Mouse (Mus musculus): ENCODE results near the gene Tmed4. TPM values are rescaled to one million over a fixed set of nuclear protein-coding genes. Genes with fewer than 3 reads are reported as not detected.

Tmed4 gene
- total and polyA plus RNA-seq, 2 experiments, result 42.2 to 80.1 TPM

DNA sequence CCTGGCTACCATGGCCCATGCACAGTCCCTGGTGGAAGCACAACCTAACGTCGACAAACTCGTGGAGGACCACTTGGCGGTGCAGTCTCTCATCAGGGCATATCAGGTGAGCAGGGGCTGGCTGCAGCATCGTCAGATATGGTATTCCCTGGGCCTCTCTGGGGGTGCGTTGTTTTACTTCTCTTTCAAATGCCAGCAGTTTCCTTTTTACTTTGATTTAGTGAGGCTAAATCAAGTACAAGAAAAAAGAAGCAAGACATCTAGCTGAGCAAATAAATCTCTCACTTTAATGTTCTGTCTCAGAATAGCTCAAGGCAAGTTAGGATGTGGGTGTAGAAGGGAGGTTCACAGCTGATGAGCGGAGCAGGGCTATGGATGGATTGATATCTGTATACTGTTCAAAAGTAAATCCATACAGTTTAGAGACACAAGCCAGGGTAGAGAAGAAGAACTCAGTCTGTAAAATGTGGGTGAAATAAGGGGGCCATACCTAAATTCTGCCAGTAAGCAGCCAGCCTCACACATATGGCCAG lies 39.3 kb upstream of the Tmed4 start:
- Histone ChIP-seq H3K4me1 (ENCODE audit: control insufficient read depth, insufficient read depth, low read length) (no peaks in the 10 kb centered on the region), H3K9ac (ENCODE audit: low read depth, low read length) (no peak overlapping the region), H3K4me3 (ENCODE audit: insufficient read depth, low read depth, low read length) (no peak overlapping the region), H3K36me3 (ENCODE audit: control insufficient read depth, insufficient read depth, low read length) (peaks cover 51% of the 10 kb centered on the region), H3K79me2 (ENCODE audit: control insufficient read depth, insufficient read depth, low read length) (peaks cover 12% of the 10 kb centered on the region; the same call in 1 of the 2 replicates), H3K27ac (replicated peaks; ENCODE audit: insufficient read depth, low read depth, low read length) (no peak overlapping the region), H3K27me3 (ENCODE audit: control insufficient read depth, insufficient read depth, low read length) (no peaks in the 10 kb centered on the region)
- no peak for DNase-seq (ENCODE audit: extremely low read depth, low read depth, low spot score)
- 88% methylated on average over 7 of the region's 7 CpGs for WGBS
- no peak for TF ChIP-seq POLR2A (IDR thresholded peaks at IDR 0.05; ENCODE audit: extremely low read depth, insufficient read depth, low read length)
- no peak for TF ChIP-seq CTCF (IDR thresholded peaks at IDR 0.05; ENCODE audit: low read depth, low read length)

DNA sequence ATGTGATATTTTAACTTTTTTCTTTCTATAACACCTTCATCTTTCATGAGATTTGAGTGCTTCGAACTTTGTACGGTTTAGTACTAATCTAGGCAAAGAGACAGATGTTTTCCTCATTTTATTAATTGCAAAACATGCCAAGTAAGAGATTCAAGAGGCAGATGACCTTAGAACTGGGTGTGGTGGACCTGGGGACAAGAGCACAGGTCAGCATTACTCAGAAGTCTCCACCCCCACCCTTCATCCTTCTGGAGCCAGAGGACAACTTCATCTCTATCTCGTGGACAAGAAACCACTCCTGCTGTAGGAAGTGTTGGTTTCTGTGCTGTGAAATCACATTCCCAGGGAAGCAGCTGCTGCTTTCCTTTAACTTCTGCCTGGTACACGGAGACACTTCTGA lies 33.5 kb upstream of the Tmed4 start:
- no peak overlapping the region for H3K9ac ChIP-seq (ENCODE audit: low read depth, low read length)
- no peak overlapping the region for H3K4me3 ChIP-seq (ENCODE audit: insufficient read depth, low read depth, low read length)
- peak; percentile 81 for DNase-seq (ENCODE audit: extremely low read depth, low read depth, low spot score)
- peaks cover 19% of the 10 kb centered on the region for H3K36me3 ChIP-seq (ENCODE audit: control insufficient read depth, insufficient read depth, low read length)
- WGBS, result 20% methylated on average over 4 of the region's 4 CpGs
- H3K27me3 ChIP-seq (ENCODE audit: control insufficient read depth, insufficient read depth, low read length), result no peaks in the 10 kb centered on the region
- peaks cover 9% of the 10 kb centered on the region for H3K4me1 ChIP-seq (ENCODE audit: control insufficient read depth, insufficient read depth, low read length)
- peaks cover 20% of the 10 kb centered on the region; the same call in 1 of the 2 replicates for H3K79me2 ChIP-seq (ENCODE audit: control insufficient read depth, insufficient read depth, low read length)
- H3K27ac ChIP-seq (replicated peaks; ENCODE audit: insufficient read depth, low read depth, low read length), result peak overlapping the region; percentile 15; the same call in 1 of the 2 replicates
- TF ChIP-seq POLR2A (IDR thresholded peaks at IDR 0.05; ENCODE audit: extremely low read depth, insufficient read depth, low read length) (no peak), CTCF (IDR thresholded peaks at IDR 0.05; ENCODE audit: low read depth, low read length) (no peak)

DNA sequence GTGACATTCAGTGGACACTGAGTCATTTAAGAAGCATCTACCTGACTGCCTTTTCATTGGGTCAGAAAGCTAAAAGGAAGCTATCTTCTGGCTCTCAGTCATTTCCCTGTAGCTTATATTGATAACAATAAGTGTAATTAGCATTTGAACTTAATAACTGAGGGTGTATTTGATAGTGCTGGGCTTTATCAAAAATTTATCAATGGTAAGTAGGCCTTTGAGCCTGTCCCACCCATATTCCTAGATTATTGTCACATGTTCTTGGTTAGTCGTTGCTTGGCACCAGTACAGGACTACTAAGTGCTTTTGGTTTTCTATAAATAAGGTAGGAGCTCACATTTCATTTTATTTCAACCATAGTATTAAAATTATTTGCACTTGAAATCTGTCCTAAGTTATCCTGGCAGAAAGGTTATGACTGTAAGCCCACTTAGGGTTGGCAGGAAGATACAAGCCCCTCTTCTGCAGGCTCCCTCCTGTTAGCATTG lies 31.3 kb upstream of the Tmed4 start:
- no peak overlapping the region for H3K9ac ChIP-seq (ENCODE audit: low read depth, low read length)
- WGBS, result 80% methylated on average over 1 of the region's 1 CpGs
- no peak for DNase-seq (ENCODE audit: extremely low read depth, low read depth, low spot score)
- peaks cover 9% of the 10 kb centered on the region for H3K4me1 ChIP-seq (ENCODE audit: control insufficient read depth, insufficient read depth, low read length)
- no peaks in the 10 kb centered on the region for H3K27me3 ChIP-seq (ENCODE audit: control insufficient read depth, insufficient read depth, low read length)
- peaks cover 23% of the 10 kb centered on the region for H3K36me3 ChIP-seq (ENCODE audit: control insufficient read depth, insufficient read depth, low read length)
- H3K27ac ChIP-seq (replicated peaks; ENCODE audit: insufficient read depth, low read depth, low read length), result no peak overlapping the region
- no peak overlapping the region for H3K4me3 ChIP-seq (ENCODE audit: insufficient read depth, low read depth, low read length)
- TF ChIP-seq POLR2A (IDR thresholded peaks at IDR 0.05; ENCODE audit: extremely low read depth, insufficient read depth, low read length) (no peak), CTCF (IDR thresholded peaks at IDR 0.05; ENCODE audit: low read depth, low read length) (no peak)
- peaks cover 25% of the 10 kb centered on the region; the same call in 1 of the 2 replicates for H3K79me2 ChIP-seq (ENCODE audit: control insufficient read depth, insufficient read depth, low read length)

DNA sequence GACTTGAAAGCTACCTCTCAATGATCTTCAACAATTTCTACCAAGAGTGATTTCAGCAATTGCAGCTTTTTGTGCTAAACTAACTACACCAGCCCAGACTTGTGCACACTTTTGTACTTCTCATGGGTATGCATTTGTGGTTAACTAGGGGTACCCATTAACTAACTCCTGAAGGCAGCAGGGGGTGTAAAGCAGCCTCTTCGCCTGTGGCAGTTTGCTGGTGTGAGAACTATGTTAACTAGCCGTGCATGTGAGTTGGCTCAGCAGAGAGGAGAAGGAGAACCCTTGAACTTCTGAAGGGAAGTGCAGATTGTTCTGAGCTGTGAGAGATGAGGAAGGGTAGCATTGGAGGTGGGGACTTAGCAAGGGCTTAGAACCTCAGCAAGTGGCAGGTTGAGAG lies 28.1 kb upstream of the Tmed4 start:
- TF ChIP-seq CTCF (IDR thresholded peaks at IDR 0.05; ENCODE audit: low read depth, low read length), result no peak
- TF ChIP-seq POLR2A (IDR thresholded peaks at IDR 0.05; ENCODE audit: extremely low read depth, insufficient read depth, low read length), result no peak
- no peak for DNase-seq (ENCODE audit: extremely low read depth, low read depth, low spot score)
- H3K27me3 ChIP-seq (ENCODE audit: control insufficient read depth, insufficient read depth, low read length), result no peaks in the 10 kb centered on the region
- peaks cover 5% of the 10 kb centered on the region for H3K4me1 ChIP-seq (ENCODE audit: control insufficient read depth, insufficient read depth, low read length)
- 93% methylated on average over 2 of the region's 2 CpGs for WGBS
- no peak overlapping the region for H3K4me3 ChIP-seq (ENCODE audit: insufficient read depth, low read depth, low read length)
- H3K79me2 ChIP-seq (ENCODE audit: control insufficient read depth, insufficient read depth, low read length), result peaks cover 22% of the 10 kb centered on the region; the same call in 1 of the 2 replicates
- H3K27ac ChIP-seq (replicated peaks; ENCODE audit: insufficient read depth, low read depth, low read length), result no peak overlapping the region
- no peak overlapping the region for H3K9ac ChIP-seq (ENCODE audit: low read depth, low read length)
- peaks cover 39% of the 10 kb centered on the region for H3K36me3 ChIP-seq (ENCODE audit: control insufficient read depth, insufficient read depth, low read length)

DNA sequence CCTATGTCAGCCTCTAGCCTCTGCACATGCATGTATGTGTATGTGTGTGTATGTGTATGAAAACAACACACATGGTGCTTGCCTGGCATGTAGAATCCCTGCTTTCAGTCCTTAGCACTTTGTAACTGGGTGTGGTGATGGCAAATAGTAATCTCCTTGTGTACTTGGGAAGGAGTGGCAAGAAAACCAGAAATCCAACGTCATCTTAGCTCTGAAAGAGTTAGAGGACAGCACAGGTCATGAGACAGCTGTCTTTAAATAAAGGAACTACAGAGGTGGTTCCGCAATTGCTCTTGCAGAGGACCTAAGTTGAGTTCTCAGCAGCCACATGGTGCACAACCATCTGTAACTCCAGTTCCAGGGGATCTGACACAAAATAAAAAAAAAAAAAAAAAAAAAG lies 24.8 kb upstream of the Tmed4 start:
- peak; percentile 37 for DNase-seq (ENCODE audit: extremely low read depth, low read depth, low spot score)
- H3K4me3 ChIP-seq (ENCODE audit: insufficient read depth, low read depth, low read length), result no peak overlapping the region
- no peaks in the 10 kb centered on the region for H3K4me1 ChIP-seq (ENCODE audit: control insufficient read depth, insufficient read depth, low read length)
- H3K36me3 ChIP-seq (ENCODE audit: control insufficient read depth, insufficient read depth, low read length), result peaks cover 48% of the 10 kb centered on the region
- H3K27me3 ChIP-seq (ENCODE audit: control insufficient read depth, insufficient read depth, low read length), result no peaks in the 10 kb centered on the region
- 83% methylated on average over 2 of the region's 2 CpGs for WGBS
- no peak overlapping the region for H3K9ac ChIP-seq (ENCODE audit: low read depth, low read length)
- TF ChIP-seq CTCF (IDR thresholded peaks at IDR 0.05; ENCODE audit: low read depth, low read length) (no peak), POLR2A (IDR thresholded peaks at IDR 0.05; ENCODE audit: extremely low read depth, insufficient read depth, low read length) (no peak)
- H3K79me2 ChIP-seq (ENCODE audit: control insufficient read depth, insufficient read depth, low read length), result peaks cover 23% of the 10 kb centered on the region; the same call in 1 of the 2 replicates
- no peak overlapping the region for H3K27ac ChIP-seq (replicated peaks; ENCODE audit: insufficient read depth, low read depth, low read length)

DNA sequence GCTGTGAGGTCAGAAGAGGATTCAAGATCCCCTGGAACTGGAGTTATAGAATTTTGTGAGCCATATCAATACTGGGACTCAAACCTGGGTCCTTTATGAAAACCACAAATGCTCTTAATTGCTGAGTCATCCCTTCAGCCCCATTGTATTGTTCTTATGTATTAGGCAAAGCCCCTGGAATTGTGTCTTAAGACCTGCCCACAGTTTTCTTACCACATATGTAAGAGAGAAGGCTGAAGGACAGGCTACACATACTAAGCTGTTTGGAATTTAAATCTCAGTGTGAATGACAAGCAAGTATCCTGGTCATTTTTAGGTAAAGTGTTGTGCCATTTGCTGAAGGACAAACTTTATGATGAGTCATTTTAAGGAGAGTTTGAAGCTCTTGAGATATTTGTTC lies 21.4 kb upstream of the Tmed4 start:
- DNase-seq (ENCODE audit: extremely low read depth, low read depth, low spot score), result no peak
- Histone ChIP-seq H3K27ac (replicated peaks; ENCODE audit: insufficient read depth, low read depth, low read length) (no peak overlapping the region), H3K9ac (ENCODE audit: low read depth, low read length) (no peak overlapping the region), H3K4me1 (ENCODE audit: control insufficient read depth, insufficient read depth, low read length) (peaks cover 6% of the 10 kb centered on the region), H3K4me3 (ENCODE audit: insufficient read depth, low read depth, low read length) (no peak overlapping the region), H3K27me3 (ENCODE audit: control insufficient read depth, insufficient read depth, low read length) (no peaks in the 10 kb centered on the region), H3K79me2 (ENCODE audit: control insufficient read depth, insufficient read depth, low read length) (peaks cover 24% of the 10 kb centered on the region; the same call in 1 of the 2 replicates), H3K36me3 (ENCODE audit: control insufficient read depth, insufficient read depth, low read length) (peaks cover 37% of the 10 kb centered on the region)
- TF ChIP-seq CTCF (IDR thresholded peaks at IDR 0.05; ENCODE audit: low read depth, low read length) (no peak), POLR2A (IDR thresholded peaks at IDR 0.05; ENCODE audit: extremely low read depth, insufficient read depth, low read length) (no peak)
